Mouse (Mus musculus): ENCODE data around the gene Slc38a3.

Slc38a3 gene

GRCm38 (mm10) chr9:107615035-107615434 lies 54.3 kb downstream of the Slc38a3 start:
- no peak for DNase-seq

- DNase-seq = no peak
These were observed 56.3 kb downstream of the Slc38a3 start for GRCm38 (mm10) chr9:107612945-107613569.

GRCm38 (mm10) chr9:107612191-107612944 lies 57.0 kb downstream of the Slc38a3 start:
- DNase-seq = peak; percentile 100

- no peak for DNase-seq
These were observed 57.7 kb downstream of the Slc38a3 start for GRCm38 (mm10) chr9:107611456-107612190.

GRCm38 (mm10) chr9:107609433-107609830 lies 59.9 kb downstream of the Slc38a3 start:
- no peak for DNase-seq

- no peak for DNase-seq
These were observed 60.4 kb downstream of the Slc38a3 start, which contains the start of gene Sema3b for GRCm38 (mm10) chr9:107608741-107609432. Gene Sema3b, minus strand, starts transcription at chr9:107609229.

GRCm38 (mm10) chr9:107607653-107608245 lies 61.6 kb downstream of the Slc38a3 start:
- no peak for DNase-seq

GRCm38 (mm10) chr9:107607036-107607435 lies 62.3 kb downstream of the Slc38a3 start:
- no peak for DNase-seq

- DNase-seq = no peak
These were observed 62.7 kb downstream of the Slc38a3 start for GRCm38 (mm10) chr9:107606591-107606990.

GRCm38 (mm10) chr9:107605041-107605661 lies 64.2 kb downstream of the Slc38a3 start:
- DNase-seq = no peak

- no peak for DNase-seq
These were observed 66.1 kb downstream of the Slc38a3 start for GRCm38 (mm10) chr9:107603251-107603650.

- peak; percentile 96 for DNase-seq
These were observed 67.2 kb downstream of the Slc38a3 start for GRCm38 (mm10) chr9:107602068-107602648.

GRCm38 (mm10) chr9:107601275-107601674 lies 68.1 kb downstream of the Slc38a3 start:
- no peak for DNase-seq

GRCm38 (mm10) chr9:107600745-107601144 lies 68.6 kb downstream of the Slc38a3 start:
- DNase-seq = no peak
